Mouse (Mus musculus) thymus, postnatal 10 days (tissue): ENCODE data around the gene Ccl3.
A peak's percentile ranks its signal among the peaks of the same experiment; 100 is the strongest.

Experiments
- DNase-seq, 2 experiments: peaks; one replicate each; pipeline ENCODE4 v3.0.0; 2021; ENCODE audit warnings: low spot score in 2 of 2

Gene Ccl3

GRCm38 (mm10) chr11:83649305-83649841, at the start of gene Ccl3:
Ccl3 (minus strand) TSS chr11:83649355.
- DNase-seq, result no peak

- no peak for DNase-seq
These were observed 42.9 kb upstream of the Ccl3 start for GRCm38 (mm10) chr11:83692008-83692407.

DNA sequence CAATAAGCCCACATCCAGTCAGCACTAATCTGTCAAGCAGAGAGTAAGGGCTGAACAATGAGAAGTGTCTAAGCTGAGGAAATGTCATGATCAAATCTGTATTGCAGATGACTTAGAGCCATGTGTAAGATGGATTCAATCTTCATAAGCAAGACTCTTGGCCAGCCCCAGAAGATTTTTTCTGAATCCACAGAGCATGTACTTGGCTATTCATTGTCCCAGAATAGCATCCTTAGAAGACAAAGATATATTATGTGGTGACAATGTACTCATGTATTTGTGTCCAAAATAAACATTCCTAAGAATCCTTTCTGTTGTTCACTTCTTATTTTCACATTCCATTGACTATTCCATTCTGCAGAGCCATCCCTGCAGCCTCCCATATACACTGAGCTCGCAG, 40.8 kb upstream of the Ccl3 start:
- no peak for DNase-seq

DNA sequence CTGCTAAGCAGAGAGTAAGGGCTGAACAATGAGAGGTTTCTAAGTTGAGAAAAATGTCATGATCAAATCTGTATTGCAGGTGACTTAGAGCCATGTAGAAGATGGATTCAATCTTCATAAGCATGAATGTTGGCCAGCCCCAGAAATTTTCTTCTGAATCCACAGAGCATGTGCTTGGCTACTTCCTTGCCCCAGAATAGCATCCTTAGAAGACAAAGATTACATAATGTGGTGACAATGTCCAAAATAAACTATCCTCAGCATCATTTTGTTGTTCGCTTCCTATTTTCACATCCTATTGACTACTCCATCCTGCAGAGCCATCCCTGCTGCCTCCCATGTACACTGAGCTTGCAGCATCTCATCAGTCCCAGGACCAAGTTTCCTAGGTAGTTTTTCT, 26.5 kb upstream of the Ccl3 start:
- no peak for DNase-seq

GRCm38 (mm10) chr11:83671743-83672142, 22.6 kb upstream of the Ccl3 start:
- DNase-seq, result no peak

- DNase-seq, result no peak
These were observed 14.4 kb upstream of the Ccl3 start for GRCm38 (mm10) chr11:83663532-83663931.

- peak; percentile 5 to 19 for DNase-seq
These were observed 13.0 kb upstream of the Ccl3 start, which contains the start of gene Ccl4 for GRCm38 (mm10) chr11:83662204-83662603. Ccl4 (plus strand) TSS chr11:83662584.

DNA sequence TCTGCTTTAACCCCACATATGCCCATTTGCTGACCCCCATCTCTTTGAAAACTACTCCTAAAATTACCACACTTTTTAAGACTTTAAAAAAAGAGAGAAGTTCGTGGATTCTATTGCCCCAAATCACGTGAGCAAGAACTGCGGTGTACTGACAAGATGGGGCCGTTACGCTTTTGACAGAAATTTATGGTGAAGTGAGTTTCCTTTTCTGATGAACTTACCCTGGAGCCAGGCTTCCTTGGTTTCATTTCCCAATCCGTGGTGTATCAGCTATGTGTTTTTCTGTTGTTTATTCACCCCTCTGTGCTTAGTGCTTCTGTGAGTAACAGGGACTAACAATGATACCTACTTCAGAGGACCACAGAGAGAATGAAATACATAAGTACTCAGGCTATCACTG, 9.6 kb upstream of the Ccl3 start:
- no peak for DNase-seq

GRCm38 (mm10) chr11:83657508-83657907, 8.4 kb upstream of the Ccl3 start:
- DNase-seq, result no peak

DNA sequence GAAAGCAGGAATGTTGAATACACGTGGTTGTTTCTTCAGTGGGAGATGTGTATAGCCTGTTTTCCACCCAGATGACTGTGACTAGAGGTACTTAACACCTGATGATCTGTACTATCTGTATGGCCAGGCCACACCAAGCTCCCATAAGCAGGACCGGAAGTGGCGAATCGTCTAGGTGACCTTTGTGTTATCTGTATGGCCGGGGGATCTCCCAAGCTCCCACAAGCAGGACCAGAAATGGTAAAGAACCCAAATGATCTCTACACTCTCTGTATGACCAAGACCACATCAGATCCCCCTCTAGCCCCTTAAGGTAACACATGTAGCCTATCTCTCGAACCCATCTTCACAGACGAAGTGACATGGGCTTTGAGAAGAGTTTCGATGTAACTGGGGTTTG, 5.5 kb upstream of the Ccl3 start:
- DNase-seq, result no peak

- DNase-seq, result no peak
These were observed 2.6 kb downstream of the Ccl3 start for GRCm38 (mm10) chr11:83646356-83647149.

- no peak for DNase-seq
These were observed 3.6 kb downstream of the Ccl3 start, which contains the start of gene Rpl9-ps1 for GRCm38 (mm10) chr11:83645521-83645920. Rpl9-ps1 (minus strand) TSS chr11:83645621.

- DNase-seq, result no peak
These were observed 7.9 kb downstream of the Ccl3 start for GRCm38 (mm10) chr11:83641216-83641615.

DNA sequence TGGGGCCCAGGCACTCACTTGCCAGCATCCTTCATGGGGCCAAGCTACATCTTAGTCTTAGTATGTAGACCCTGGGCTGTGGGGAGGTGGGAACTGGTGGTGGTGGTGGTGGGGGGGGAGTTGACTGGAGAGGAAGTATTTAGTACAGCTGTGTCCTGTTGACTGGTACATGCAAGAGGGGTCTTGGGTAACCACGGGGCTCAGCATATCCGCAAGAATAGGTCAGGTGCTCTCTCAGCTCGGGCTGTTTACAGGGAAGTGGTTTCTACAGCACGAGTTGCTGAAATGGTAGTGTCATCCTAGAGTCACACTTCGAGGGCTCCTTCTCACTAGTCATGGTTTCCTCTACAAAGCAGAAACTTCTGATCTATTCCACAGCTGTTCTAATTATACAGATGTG, 9.0 kb downstream of the Ccl3 start:
- peak; percentile 46 to 59 for DNase-seq

GRCm38 (mm10) chr11:83639533-83639932, 9.6 kb downstream of the Ccl3 start:
- DNase-seq, result peak; percentile 33 to 50

GRCm38 (mm10) chr11:83638934-83639333, 10.2 kb downstream of the Ccl3 start:
- DNase-seq, result no peak

DNA sequence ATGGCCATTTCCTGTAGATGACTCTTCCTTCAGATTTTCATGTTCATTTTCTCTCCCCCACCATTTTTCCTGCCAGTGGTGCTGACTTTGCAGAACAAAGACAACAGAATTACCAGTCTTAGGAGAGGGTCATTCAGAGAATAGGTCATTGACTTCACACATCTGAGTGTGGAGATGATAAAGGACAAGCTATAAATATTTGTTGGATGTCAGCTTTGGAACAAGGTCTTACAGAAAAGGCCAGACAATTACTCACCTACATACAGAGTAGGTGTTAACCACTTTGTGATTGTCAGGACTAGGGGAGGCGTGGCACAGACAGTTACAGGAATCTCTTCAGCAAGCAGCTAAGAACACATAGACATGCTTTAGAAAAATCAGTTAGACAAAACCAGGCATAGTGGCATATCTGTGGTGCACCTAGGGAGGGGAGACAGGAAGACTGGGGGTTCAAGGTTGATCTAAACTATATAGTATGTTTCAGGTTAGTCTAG, 12.4 kb downstream of the Ccl3 start:
- no peak for DNase-seq

DNA sequence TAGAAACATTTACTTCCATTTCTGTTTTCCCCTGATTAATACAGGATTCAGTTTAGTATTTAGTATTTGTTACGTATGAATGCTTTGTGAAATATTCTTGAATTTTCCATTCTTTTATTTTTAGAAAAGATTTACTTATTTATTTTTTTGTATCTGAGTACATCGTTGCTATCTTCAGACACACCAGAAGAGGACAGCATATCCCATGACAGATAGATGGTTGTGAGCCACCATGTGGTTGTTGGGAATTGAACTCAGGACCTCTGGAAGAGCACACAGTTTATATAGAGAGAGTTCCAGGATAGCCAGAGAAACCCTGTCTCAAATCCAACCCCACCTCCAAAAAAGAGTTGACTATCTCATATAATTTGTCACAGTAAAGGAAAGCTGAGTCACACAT, 14.3 kb downstream of the Ccl3 start:
- DNase-seq, result no peak

GRCm38 (mm10) chr11:83634425-83634824, 14.7 kb downstream of the Ccl3 start:
- no peak for DNase-seq

GRCm38 (mm10) chr11:83632744-83633143, 16.4 kb downstream of the Ccl3 start:
- no peak for DNase-seq

GRCm38 (mm10) chr11:83631065-83631464, 18.1 kb downstream of the Ccl3 start:
- no peak for DNase-seq

GRCm38 (mm10) chr11:83630630-83631029, 18.5 kb downstream of the Ccl3 start:
- no peak for DNase-seq

DNA sequence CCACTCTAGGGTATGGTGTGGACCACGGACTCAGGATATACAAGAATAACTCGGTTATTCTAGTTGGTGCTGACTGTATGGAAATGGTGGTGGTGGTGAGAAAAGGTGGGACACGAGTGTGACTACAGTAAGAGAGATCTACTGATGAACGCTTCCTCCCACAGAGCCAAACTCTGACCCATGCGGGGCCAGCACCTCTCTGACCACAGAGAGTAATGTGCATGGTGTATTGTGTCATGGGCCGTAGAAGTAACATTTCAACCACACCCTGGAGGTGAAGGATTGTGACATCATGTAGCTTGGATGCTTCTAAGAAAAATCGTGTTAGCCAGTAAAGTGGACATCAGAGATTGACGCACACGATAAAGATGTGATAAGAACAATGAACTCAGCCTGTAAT, 20.3 kb downstream of the Ccl3 start:
- DNase-seq, result no peak
